Mouse (Mus musculus) NIH3T3 (cell line): ENCODE measurements around the gene Zkscan17.

Source experiments
- DNase-seq: peaks from one replicate; pipeline ENCODE4 v3.0.0-alpha.2; 2012; ENCODE audit warnings: low read depth

Gene Zkscan17

GRCm38 (mm10) chr11:59456891-59457290 is 69.7 kb downstream of the Zkscan17 start:
- no peak for DNase-seq

GRCm38 (mm10) chr11:59456346-59456745 is 70.2 kb downstream of the Zkscan17 start:
- DNase-seq: no peak

- no peak for DNase-seq
Measured at GRCm38 (mm10) chr11:59451086-59451485, 75.5 kb downstream of the Zkscan17 start, which contains the start of gene Snap47. Snap47 (minus strand) TSS chr11:59451186.

GRCm38 (mm10) chr11:59450230-59450771 is 76.2 kb downstream of the Zkscan17 start:
- peak; percentile 52 for DNase-seq

- DNase-seq: peak; percentile 93
Measured at GRCm38 (mm10) chr11:59449741-59450229, 76.8 kb downstream of the Zkscan17 start, which contains the start of gene Jmjd4. Jmjd4 (plus strand) TSS chr11:59450045.

GRCm38 (mm10) chr11:59443102-59443501 is 83.4 kb downstream of the Zkscan17 start:
- DNase-seq: no peak

- no peak for DNase-seq
Measured at GRCm38 (mm10) chr11:59437954-59438353, 88.6 kb downstream of the Zkscan17 start.
